Mouse (Mus musculus) c-Kit-positive CD71-positive TER-119-positive erythroid progenitor cells, embryonic 14.5 days (primary cell): ENCODE measurements at regions not wholly inside any gene's neighbourhood (a gene's known extent, or its start where the extent isn't known, plus 50 kb on each side); places are given as distances from the start of the nearest gene placed in this dataset.

Source experiments
- DNase-seq: peaks from one replicate; pipeline ENCODE4 v3.0.0-alpha.2; 2013; ENCODE audit warnings: low spot score

DNA sequence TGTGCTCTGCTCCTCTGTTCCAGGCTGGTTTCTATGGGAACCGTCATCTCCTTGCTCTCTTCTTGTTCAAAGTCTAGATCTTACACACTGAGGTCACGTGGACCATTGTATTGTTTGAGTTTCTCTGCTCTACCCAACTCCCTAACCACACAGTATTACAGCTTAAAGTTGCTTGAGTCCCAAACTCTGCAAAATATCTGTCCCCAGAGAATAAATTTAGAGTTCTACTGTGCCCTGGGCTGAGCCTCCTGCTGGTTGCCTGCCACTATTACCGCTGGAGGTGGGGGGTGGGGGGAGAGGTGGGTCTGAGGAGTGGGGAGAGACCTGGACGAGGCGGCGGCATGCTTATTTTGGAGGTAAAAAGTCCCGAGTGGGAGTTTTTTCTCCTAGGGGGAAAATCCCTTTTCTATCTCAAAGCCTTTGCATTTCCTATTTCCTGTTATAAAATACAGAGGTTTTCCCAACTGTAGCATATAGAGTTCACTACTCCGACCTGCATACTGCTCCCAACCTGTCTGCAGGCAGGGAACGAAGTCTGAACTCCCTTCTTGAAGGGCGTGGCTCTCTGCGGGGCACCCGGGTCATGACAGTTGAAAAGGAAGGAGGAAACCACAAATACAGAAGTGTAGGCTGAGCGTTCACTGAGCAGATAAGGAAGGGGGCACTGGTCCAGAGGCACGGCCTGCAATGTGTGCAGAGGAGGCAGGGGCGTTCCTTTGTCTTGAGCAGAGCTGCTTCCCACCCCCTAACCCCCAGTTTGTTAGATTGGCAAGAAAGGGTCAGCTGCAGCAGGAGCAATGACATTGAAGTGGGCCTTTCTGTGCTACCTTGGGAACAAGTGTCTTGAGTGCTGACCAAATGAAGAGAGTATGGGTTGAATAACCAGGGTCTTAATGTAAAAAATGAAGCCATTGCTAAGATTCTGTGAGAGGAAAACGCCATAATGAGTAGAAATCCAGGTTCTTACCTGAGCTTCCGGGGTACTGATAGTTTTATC, 188.7 kb downstream of the Akap7 start:
- peak; percentile 41 for DNase-seq

DNA sequence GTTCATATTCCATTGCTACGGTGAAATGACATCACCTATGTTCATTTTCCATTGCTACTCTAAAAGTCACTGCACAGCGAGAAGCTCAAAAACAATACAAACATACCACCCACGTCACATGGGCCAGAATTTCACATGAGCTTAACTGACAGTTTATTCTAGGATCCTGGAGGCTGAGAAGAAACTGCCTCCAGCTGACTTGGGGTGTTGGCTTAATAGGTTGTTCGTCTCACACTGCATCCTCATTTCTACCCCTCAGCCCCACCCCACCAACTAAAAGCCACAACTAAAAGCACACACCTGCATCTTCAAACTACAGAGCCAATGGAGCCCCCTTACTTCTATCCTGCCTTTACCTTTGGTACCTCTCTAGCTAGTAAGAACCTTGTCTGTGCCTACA, 187.0 kb upstream of the Arg1 start:
- no peak for DNase-seq

DNA sequence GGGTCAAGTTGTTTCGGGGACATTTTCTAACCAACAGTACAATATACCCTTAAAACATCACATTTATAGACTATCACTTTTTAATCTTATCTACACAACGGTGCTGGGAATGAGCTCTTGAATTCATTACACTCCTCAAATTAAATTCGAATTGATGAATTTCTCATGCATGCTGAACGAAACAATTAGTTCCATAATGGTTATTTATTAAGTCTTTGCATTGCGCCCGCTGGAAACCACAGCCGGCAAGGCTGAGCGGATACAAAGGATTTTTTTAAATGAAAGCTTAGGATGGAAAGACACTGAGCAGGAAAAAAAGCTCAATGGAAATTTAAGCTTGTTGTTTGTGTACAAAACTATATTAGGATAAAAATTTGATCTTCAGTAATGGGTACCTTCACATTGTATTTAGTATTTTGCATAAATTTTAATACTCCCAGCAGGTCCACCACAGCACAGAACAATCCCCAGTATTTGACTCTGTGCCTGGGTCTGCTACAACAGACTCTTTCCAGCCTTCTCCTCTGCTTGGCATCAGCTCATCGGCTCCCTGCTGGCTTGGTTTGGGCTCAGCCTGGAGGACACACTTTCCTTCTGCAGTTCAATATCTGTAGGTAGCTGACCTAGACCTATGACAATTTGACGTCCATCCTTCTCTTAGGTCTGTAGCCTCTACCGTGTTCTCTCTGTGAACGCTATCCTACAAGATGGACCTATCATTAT, 185.3 kb upstream of the Arg1 start:
- DNase-seq = no peak

DNA sequence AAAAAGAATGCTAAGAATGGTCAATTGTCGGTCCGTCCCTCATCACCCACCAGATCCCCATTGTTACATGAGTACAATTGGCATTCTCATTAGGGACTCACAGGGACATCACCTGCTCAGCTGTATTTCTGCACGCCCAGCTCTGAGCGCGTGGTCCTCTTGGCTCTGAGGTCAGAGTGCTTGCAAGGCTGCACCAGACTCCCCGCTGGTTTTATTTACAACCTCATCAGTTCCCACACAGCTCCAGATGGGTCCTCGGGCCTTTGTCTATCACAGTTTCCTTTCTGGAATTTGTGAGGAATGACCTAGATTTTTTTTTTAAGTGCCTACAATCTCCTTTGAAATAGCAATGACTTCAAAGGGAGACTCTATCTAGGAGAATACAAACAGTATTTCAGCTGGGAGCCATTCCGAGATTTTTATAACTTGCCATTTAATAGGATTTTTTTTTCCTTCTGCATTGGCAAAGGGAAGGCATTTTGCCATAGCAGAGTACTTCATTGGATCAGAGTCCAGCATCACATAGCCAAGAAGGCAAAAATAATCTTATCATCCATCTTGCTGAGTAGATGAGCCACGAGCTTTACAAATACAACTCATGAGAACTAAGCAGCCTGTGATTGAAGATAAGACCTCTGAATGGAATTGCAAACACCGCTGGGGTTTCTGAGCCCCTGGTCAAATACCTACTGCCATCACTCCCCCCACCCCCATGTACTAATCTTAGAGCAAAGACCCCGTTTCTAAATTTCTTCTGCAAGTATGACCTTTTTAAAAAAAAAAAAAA, 184.5 kb upstream of the Arg1 start:
- DNase-seq = no peak

DNA sequence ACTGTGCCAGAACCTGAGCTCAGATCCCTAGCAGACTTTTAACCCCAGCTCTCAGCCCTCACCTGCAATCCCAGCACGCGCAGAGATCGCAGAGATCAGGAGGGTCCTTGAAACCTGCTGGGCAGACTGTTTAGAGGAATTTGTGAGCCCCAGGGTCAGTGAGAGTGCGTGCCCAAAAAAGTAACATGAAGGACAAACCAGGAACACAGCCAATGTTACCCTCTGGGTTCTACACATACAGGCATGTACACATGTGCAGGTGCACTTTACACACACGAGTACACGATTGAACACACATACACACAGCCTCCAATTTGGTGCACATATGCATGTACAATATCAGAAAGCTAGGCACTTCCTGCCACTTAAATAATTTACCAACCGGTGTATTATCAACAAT, 183.9 kb upstream of the Arg1 start:
- DNase-seq = no peak

DNA sequence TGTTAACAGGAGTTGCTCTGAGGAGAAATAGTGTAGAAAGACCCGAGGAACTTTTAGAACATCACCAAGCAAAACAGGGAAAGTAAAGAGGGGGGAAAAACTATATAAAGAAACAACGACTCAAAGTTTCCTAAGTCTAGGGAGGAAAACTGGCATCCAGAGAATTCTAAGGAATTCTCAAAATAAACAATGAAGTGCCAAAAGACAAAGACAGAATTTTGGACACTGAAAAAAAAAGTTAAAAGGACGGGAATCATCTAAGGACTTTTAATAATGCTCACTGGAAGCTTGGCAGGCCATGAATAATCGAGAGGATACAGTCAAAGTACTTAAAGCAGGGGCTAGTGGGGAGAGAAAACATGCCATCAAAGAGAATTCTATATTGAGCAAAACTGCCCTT, 170.8 kb upstream of the Arg1 start:
- DNase-seq = no peak

DNA sequence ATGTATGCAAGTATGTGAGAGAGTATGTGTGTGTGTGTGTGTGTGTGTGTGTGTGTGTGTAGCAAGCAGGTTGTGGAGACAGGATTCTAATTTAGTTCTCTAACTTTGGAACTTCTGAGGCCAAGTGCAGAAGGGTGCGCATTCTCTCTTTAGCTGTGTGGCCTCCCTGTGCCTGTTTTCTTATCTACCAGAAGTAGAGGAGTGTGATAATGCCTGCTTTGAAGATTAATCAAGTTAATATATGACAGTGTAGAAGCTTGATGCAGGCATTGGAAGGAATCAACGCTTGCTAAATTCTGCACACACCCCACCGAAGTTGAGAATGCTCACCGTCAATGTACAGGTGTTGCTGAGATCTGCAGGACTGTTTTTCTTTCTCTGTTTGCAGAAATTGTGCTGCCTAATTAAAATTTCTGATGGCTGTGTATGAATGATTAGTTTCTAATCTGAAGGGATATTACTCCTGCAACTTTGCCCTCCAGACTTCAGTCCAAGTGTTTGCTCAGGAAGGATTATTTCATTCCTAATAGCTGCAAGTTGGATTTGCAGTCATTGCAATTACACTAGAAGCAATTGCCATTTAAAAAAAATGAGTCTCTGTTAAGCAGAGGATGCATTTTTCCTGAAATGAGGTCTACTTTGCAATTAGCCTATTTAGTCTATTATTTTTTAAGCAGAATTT, 162.6 kb upstream of the Arg1 start:
- no peak for DNase-seq

DNA sequence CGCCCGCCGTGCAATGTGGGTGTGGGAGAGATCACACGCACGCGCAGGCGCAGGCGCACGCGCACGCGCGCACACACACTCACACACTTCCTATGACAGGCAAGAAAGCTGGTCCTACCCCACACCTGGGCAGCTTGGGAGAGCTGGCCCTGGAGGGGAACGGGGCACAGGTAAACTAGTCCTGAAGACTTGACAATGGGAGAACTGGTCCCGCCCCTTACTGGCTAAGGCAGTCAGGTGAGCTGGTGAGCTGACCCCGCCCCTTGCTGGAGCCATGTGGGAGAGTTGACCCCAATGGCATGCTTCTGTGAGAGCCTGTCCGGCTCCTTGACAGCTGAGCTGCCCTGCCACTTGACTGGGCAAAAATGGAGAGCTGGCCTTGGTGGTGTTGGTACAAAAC, 159.5 kb upstream of the Arg1 start:
- DNase-seq = no peak

DNA sequence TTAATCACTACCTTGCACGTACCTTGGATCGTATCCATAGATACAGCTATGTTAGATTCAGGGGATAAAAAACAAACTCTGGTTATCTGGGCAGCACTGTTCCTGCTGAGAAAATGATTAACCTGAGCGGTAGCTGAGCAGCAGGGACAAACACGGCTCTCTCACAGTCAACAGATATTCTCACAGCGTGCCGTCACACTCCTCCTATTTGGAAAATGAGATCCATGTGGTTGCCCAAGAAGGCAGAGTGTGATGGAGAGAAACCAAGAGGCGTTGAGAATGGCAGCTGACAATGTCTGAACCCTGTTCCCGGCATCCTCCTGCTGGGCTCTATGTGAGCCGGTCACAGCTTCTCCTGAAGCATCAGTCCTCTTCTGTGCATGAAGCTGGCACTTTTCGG, 155.6 kb upstream of the Arg1 start:
- DNase-seq = no peak

DNA sequence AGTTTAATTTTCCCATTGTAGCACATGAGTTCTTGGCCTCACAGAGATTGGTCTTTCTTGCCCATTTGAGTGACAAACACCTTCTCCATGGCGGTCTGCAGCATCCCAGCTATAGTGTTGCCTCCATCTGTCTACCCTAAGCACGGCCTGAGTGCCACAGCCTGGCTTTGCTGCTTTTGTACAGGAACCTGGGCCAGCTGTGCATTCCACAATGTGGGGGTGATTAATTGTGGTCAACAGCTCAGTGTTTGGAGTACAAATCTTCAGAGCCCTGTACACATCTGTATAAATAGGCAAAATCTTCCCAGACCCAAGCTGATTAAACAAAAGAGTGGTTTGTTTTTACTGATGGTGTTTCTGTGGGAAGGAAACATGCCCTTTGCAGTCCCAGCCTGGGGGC, 145.3 kb upstream of the Arg1 start:
- DNase-seq = no peak

DNA sequence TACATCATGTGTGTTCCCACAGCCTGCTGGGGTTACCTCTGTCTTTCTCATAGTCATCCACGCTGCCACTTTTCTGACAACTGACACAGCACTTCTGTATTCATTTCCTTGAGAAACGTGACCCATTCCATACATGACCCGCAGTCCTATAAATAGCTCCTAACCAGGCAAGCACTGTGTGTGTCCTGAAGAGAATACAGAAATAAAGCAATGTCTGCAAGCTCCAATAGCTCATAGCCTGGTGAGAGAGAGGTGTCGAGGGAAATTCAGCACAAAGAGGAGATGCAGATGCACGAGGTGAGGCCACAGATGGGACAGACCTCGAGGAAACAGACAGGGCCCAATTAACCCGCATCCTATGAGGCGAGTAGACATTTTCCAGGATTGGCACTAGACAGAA, 141.0 kb upstream of the Arg1 start:
- no peak for DNase-seq

DNA sequence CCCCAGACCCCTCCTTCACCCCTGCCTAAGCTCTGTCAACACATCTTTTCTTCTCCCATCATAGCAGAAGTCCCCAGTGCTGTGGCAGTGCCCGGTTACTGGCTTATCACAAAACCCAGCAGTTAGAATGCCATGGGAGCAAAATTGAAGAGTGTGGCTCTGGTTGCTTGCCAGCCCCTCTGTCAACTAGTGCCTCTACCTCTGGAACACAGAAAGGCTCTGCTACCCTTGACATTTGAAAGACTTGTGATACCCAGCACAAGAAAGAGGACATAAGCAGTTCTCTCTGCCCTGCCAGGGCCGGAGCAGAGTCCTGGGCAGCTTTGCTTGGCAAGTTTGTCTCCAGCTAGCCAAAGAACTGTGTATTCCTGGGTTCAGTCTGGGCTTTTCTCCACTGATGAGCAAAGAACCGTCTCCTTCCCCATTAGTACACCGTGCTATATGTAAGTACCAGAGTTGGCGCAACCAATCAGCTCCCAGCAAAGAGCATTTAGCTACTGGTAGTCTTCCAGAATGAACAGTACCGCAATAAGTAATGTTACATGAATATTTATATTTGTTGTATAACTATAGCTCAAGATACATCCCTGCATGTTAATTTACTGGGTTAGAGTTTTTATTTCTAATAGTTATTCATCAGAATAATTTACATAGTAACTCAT, 137.5 kb upstream of the Arg1 start:
- no peak for DNase-seq

DNA sequence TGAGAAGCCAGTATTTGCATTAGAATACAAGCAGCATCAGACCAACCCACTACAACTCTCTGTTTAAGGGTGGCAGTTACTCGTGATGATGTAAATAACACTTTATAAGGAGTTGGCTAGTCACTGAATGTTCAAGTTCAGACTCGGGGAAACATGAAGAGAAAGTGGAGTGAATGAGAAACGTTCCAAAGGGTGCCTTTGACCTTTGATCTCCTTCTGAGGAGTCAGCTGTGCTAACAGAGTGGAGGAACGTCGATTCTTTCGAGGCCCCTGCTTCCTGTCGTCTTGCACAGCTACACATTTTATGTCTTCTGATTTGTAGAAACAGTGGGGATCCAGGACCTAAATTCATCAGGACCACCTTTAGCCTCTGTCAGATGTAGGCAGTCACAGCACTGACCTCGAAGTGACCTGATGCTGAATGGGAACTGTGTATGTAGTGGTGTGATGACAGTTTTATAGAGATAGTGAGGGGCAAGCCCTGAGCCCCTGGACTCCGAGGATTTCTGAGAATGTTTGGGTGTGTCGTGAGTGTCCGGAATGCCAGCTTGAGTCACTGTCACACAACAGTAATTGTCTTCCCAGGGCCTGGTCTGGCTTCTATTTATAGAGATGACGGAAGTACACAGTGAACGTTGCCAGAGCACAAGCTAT, 134.2 kb upstream of the Arg1 start:
- no peak for DNase-seq

DNA sequence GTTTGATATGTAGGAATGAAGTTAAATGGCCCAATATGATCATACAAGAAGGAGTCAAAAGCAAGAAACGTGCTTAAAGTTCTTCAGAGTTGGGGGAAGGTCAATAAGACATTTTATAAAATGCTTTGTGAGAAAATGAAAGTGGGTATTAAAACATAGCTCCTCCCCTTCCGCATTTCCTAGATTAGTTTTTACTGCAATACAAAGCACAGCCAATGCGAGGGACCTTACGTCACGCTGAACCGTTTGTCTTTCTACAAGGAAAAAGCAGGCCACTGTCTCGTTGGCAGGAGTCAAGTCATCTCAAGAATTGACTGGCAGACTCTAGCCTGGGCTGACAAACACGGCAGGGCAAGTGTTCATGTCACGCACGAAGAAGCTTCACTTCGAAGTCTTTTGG, 131.4 kb upstream of the Arg1 start:
- no peak for DNase-seq

DNA sequence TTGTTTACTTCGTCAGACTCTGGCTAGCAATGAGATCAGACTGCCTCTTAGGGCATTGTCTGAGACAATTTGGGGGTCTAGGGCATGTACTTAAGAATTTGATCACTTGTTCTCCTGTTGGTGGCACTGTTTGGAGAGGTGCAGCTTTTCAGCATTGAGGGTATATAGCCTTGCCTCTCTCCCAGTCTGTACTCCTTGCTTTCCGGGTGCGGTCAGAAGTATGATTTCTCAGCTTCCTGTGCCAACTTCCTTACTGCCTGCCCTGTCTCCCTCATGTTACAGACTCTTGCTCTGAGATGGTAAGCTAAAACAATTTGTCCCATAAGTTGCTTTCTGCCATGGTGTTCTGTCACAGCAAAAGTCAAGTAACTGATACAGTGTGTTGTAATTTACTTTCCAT, 124.7 kb upstream of the Arg1 start:
- no peak for DNase-seq

DNA sequence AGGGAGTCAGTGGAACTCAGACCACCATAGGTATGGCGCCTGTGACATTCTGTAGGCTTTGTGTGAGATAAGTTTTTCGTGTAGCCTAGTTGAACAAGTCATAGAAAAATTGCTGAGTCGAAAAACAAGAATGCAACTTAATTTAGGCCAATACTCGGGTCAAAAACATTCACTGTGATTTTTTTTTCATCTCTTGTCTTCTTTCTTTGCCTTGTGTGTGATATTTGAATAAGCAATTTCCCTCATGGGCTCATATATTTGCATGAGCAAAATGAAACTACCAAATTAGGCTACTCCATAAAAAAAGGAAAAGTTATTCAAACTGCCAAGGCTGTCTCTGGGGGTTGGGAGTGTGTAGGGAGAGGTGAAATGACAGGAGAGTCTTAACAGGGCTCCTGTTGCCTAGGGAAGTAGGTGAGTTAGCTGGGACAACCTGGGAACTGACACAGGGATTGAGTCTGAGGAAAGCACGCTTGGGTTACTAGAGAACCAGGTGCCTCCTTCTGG, 124.1 kb upstream of the Arg1 start:
- DNase-seq = no peak

DNA sequence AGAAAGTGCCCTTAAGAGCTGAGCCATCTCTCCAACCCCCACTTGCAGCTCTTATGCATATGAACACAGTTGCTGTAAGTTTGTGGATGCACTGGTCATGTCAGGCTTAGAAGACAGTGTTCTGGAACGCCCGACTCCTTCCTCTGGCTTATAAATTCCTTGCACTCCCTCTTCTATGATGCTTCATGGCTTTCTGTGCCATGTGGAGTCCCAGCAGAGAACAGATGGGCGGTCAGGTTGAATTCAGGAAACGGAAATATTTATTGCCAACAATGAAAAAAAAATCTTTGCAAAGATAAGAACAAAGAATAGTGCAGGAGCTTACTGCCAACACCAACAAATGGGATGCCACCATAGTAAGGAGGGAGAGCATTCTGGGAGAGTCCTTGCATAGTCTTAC, 113.9 kb upstream of the Arg1 start:
- no peak for DNase-seq

DNA sequence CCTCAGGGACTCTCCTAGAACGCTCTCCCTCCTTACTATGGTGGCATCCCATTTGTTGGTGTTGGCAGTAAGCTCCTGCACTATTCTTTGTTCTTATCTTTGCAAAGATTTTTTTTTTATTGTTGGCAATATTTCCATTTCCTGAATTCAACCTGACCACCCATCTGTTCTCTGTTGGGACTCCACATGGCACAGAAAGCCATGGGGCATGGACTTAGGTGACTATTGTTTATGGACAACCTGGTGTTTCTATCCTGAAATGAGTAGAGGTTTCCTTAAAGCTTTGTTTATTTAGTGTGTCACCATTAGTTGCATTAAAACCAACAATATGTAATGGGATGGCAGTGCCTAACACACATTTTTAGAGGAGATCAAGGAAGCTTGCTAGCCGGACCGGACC, 112.6 kb upstream of the Arg1 start:
- no peak for DNase-seq

DNA sequence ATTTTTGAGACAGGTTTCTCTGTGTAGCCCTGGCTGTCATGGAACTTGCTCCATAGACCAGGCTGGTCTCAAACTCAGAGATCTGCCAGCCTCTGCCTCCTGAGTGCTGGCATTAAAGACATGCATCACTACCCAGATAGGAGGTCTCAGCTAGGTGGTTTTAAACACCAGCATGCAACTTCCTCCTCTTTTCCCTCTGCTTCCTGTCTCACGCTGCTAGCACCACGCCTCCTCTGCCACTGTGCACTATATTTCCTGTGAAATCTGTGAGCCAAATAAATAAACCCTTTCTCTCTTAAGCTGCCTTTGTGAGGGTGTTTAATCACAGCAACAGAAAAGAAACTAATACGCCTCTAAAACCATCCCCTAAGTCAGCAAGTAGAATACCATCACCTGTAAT, 109.6 kb upstream of the Arg1 start:
- DNase-seq = no peak

DNA sequence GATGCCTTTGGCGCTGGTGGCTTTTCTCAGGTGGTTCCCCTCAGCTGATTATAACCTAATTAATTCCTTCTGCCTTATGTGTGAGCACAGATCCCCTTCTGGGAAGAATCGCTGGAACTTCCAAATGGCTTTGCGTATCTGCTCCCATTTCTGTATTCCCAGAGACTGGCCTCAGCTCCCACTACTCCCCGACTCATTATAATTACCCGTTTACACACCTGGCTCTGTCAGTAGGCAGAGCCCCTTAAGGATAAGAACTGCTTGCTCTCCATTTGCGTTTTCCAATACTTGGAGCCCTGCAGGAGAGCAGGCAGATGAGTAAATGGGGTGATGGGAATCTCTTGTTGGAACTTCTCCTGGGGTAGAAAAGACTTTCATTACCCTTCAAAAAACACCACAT, 108.1 kb upstream of the Arg1 start:
- no peak for DNase-seq

DNA sequence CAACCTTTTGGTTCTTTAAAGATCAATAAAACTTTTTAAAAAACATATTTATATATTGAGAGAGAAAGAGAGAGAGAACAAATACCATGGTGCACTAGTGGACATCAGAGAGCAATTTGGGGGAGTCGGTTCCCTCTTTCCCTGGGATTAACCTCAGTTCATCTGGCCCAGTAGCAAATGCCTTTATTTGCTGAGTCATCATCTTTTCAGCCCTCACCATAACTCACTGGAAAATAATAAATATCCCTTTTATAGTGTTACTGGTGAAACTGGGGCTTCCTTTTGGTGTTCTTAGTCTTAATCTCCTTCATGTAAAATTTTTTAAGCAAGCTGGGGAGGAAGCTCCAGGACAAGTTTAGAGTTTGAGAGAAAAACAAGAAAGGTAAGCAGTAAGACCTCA, 105.3 kb upstream of the Arg1 start:
- DNase-seq = no peak
